Mouse (Mus musculus): ENCODE results near the gene Gucy2c. TPM values are rescaled to one million over a fixed set of nuclear protein-coding genes. Genes with fewer than 3 reads are reported as not detected.

Gucy2c gene
- polyA plus RNA-seq, 1 experiment from 2014 or later: not detected

GRCm38 (mm10) chr6:136708597-136708996 is 73.0 kb downstream of the Gucy2c start:
- Histone ChIP-seq H3K27ac (ENCODE audit: low read depth, low read length) (no peak overlapping the region), H3K4me2 (replicated peaks; ENCODE audit: low read depth, low read length) (no peak overlapping the region), H3K4me1 (replicated peaks; ENCODE audit: control insufficient read depth, insufficient read depth, low read length) (no peaks in the 10 kb centered on the region), H3K9ac (ENCODE audit: low read depth, low read length) (no peak overlapping the region), H3K27me3 (ENCODE audit: control insufficient read depth, insufficient read depth, low read length) (no peaks in the 10 kb centered on the region), H3K4me3 (ENCODE audit: low read depth, low read length) (no peak overlapping the region), H3K36me3 (ENCODE audit: control insufficient read depth, insufficient read depth, low read length) (no peaks in the 10 kb centered on the region), H3K9me3 (ENCODE audit: control insufficient read depth, low read length) (no peaks in the 10 kb centered on the region)
- WGBS: 95% methylated on average over 6 of the region's 6 CpGs
- no peak for DNase-seq (ENCODE audit: low spot score)
- ATAC-seq (ENCODE audit: low FRiP score): no peak

GRCm38 (mm10) chr6:136701878-136702277 is 79.7 kb downstream of the Gucy2c start:
- Histone ChIP-seq H3K36me3 (ENCODE audit: control insufficient read depth, insufficient read depth, low read length) (no peaks in the 10 kb centered on the region), H3K9me3 (ENCODE audit: control insufficient read depth, low read length) (no peaks in the 10 kb centered on the region), H3K27ac (ENCODE audit: low read depth, low read length) (no peak overlapping the region), H3K4me3 (ENCODE audit: low read depth, low read length) (no peak overlapping the region), H3K9ac (ENCODE audit: low read depth, low read length) (no peak overlapping the region), H3K4me2 (replicated peaks; ENCODE audit: low read depth, low read length) (no peak overlapping the region), H3K27me3 (ENCODE audit: control insufficient read depth, insufficient read depth, low read length) (no peaks in the 10 kb centered on the region), H3K4me1 (replicated peaks; ENCODE audit: control insufficient read depth, insufficient read depth, low read length) (no peaks in the 10 kb centered on the region)
- 92% methylated on average over 3 of the region's 3 CpGs for WGBS
- ATAC-seq (ENCODE audit: low FRiP score): no peak
- no peak for DNase-seq (ENCODE audit: low spot score)

DNA sequence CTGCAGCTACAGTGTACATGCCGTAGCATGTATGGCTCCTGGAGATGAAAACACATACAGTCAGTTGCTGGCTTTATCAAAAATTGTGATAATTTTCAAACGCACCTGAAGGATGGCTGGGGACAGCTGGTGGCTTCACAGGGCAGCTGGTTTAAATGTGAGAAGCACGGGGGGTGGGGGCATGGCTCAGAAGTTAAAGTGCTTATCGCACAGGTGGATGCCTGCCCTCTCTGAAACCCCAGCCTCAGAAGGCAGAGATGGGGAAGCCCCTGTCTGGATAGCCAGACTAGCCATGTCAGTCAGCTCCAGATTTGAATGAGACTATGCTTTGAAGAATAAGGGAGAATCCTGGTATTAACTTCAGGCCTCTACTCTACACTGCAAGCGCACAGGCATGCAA is 80.4 kb downstream of the Gucy2c start:
- no peak overlapping the region for H3K4me3 ChIP-seq (ENCODE audit: low read depth, low read length)
- H3K27me3 ChIP-seq (ENCODE audit: control insufficient read depth, insufficient read depth, low read length): no peaks in the 10 kb centered on the region
- DNase-seq (ENCODE audit: low spot score) (no peak), ATAC-seq (ENCODE audit: low FRiP score) (no peak)
- no peaks in the 10 kb centered on the region for H3K36me3 ChIP-seq (ENCODE audit: control insufficient read depth, insufficient read depth, low read length)
- 83% methylated on average over 5 of the region's 5 CpGs for WGBS
- H3K9ac ChIP-seq (ENCODE audit: low read depth, low read length): no peak overlapping the region
- no peaks in the 10 kb centered on the region for H3K9me3 ChIP-seq (ENCODE audit: control insufficient read depth, low read length)
- H3K27ac ChIP-seq (ENCODE audit: low read depth, low read length): no peak overlapping the region
- H3K4me1 ChIP-seq (replicated peaks; ENCODE audit: control insufficient read depth, insufficient read depth, low read length): no peaks in the 10 kb centered on the region
- H3K4me2 ChIP-seq (replicated peaks; ENCODE audit: low read depth, low read length): no peak overlapping the region

DNA sequence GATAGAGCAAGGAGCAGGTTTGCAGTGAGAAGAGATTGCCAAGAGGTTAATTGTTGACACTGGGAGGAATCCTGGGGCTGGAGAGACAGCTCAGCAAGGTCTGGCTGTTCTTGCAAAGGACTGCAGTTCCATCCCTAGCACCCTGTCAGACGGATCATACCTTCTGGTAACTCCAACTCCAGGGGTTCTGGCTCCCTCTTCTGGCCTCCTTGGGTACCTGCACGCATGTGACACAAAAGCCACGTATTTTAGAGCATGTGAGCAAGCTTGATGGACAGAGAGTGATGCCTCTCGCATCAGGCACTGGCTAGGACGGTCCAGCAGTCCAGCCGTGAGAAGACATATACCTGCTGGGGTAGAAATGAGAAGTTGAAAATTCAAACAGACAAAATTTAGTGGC is 90.3 kb downstream of the Gucy2c start:
- Histone ChIP-seq H3K4me3 (ENCODE audit: low read depth, low read length) (no peak overlapping the region), H3K27me3 (ENCODE audit: control insufficient read depth, insufficient read depth, low read length) (no peaks in the 10 kb centered on the region), H3K9me3 (ENCODE audit: control insufficient read depth, low read length) (no peaks in the 10 kb centered on the region), H3K36me3 (ENCODE audit: control insufficient read depth, insufficient read depth, low read length) (no peaks in the 10 kb centered on the region), H3K9ac (ENCODE audit: low read depth, low read length) (no peak overlapping the region), H3K4me1 (replicated peaks; ENCODE audit: control insufficient read depth, insufficient read depth, low read length) (no peaks in the 10 kb centered on the region), H3K27ac (ENCODE audit: low read depth, low read length) (no peak overlapping the region), H3K4me2 (replicated peaks; ENCODE audit: low read depth, low read length) (no peak overlapping the region)
- DNase-seq (ENCODE audit: low spot score): no peak
- WGBS: 94% methylated on average over 6 of the region's 6 CpGs
- no peak for ATAC-seq (ENCODE audit: low FRiP score)

DNA sequence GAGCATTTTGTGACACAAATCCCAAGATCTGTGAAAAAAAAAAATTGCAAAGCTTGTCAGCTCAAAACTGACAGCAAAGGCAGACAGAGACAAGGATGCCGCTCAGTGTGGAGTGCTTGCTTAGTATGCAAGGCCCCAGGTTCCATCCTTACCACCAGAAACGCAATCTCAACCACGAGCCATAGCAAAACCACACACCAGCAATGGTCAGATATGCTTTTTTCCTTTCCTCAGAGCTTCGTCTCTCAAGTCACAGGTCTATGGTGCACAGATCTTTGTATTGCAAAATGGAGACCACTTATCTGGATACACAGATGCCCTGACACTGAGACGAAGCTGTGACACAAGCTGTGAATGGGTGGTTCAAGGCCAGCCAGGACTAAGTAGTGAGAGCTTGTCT is 91.0 kb downstream of the Gucy2c start:
- Histone ChIP-seq H3K4me3 (ENCODE audit: low read depth, low read length) (no peak overlapping the region), H3K27me3 (ENCODE audit: control insufficient read depth, insufficient read depth, low read length) (no peaks in the 10 kb centered on the region), H3K27ac (ENCODE audit: low read depth, low read length) (no peak overlapping the region), H3K36me3 (ENCODE audit: control insufficient read depth, insufficient read depth, low read length) (no peaks in the 10 kb centered on the region), H3K4me2 (replicated peaks; ENCODE audit: low read depth, low read length) (no peak overlapping the region), H3K4me1 (replicated peaks; ENCODE audit: control insufficient read depth, insufficient read depth, low read length) (no peaks in the 10 kb centered on the region), H3K9ac (ENCODE audit: low read depth, low read length) (no peak overlapping the region), H3K9me3 (ENCODE audit: control insufficient read depth, low read length) (no peaks in the 10 kb centered on the region)
- 84% methylated on average over 5 of the region's 5 CpGs for WGBS
- no peak for ATAC-seq (ENCODE audit: low FRiP score)
- DNase-seq (ENCODE audit: low spot score): no peak

DNA sequence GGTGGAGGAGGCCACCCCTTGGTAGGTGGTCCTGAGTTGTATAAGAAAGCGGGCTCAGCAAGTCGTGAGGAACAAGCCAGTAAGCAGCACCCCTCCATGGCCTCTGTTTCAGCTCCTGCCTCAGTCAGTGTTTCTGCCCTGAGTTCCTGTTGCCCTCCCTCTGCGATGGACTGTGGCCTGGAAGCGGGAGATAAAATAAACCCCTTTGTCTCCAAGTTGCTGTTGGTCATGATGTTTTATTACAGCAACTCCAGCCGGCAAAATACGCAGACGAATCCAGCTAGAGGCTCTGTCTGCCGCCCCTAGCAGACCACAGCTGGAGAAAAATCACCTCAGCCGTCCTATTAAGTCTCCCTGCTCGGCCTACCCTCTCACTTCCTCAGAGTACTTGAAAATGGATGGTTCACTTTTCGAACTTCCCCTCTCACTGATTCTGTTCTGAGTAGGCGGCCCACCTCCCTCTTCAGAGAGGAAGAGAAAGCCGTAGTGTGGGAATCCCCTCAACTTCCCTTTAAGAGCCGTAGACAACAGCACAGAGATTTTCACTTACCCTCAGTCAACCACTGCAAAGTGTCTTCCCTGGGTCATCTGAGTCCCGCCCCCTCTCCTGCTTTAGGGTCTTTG is 91.7 kb downstream of the Gucy2c start:
- H3K27me3 ChIP-seq (ENCODE audit: control insufficient read depth, insufficient read depth, low read length): no peaks in the 10 kb centered on the region
- 83% methylated on average over 15 of the region's 15 CpGs for WGBS
- no peak overlapping the region for H3K4me3 ChIP-seq (ENCODE audit: low read depth, low read length)
- ATAC-seq (ENCODE audit: low FRiP score): no peak
- H3K4me1 ChIP-seq (replicated peaks; ENCODE audit: control insufficient read depth, insufficient read depth, low read length): no peaks in the 10 kb centered on the region
- no peak overlapping the region for H3K9ac ChIP-seq (ENCODE audit: low read depth, low read length)
- H3K27ac ChIP-seq (ENCODE audit: low read depth, low read length): no peak overlapping the region
- no peaks in the 10 kb centered on the region for H3K36me3 ChIP-seq (ENCODE audit: control insufficient read depth, insufficient read depth, low read length)
- no peak overlapping the region for H3K4me2 ChIP-seq (replicated peaks; ENCODE audit: low read depth, low read length)
- H3K9me3 ChIP-seq (ENCODE audit: control insufficient read depth, low read length): no peaks in the 10 kb centered on the region
- DNase-seq (ENCODE audit: low spot score): no peak

DNA sequence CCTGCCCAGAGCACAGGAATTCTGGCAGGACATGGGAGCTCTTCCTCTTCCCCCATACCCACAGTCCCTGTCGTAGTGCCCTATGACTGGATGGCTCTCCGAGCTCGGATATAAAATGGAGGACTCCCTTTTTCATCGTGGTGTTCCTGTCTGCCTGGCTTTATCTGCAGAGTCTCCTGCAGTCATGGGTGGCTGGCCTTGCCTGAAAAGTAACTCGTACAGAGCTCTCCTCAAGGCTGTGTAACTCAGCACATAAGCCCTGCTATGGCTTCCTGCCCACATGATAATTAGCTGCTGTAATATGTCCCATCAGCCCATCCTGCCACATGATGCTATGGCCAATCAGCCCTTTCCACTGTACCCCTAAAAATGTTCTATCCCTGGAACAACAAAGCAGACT is 96.1 kb downstream of the Gucy2c start:
- no peaks in the 10 kb centered on the region for H3K4me1 ChIP-seq (replicated peaks; ENCODE audit: control insufficient read depth, insufficient read depth, low read length)
- no peak for DNase-seq (ENCODE audit: low spot score)
- no peak overlapping the region for H3K4me2 ChIP-seq (replicated peaks; ENCODE audit: low read depth, low read length)
- WGBS: 81% methylated on average over 5 of the region's 5 CpGs
- H3K27me3 ChIP-seq (ENCODE audit: control insufficient read depth, insufficient read depth, low read length): no peaks in the 10 kb centered on the region
- H3K9ac ChIP-seq (ENCODE audit: low read depth, low read length): no peak overlapping the region
- H3K27ac ChIP-seq (ENCODE audit: low read depth, low read length): no peak overlapping the region
- no peaks in the 10 kb centered on the region for H3K9me3 ChIP-seq (ENCODE audit: control insufficient read depth, low read length)
- H3K36me3 ChIP-seq (ENCODE audit: control insufficient read depth, insufficient read depth, low read length): no peaks in the 10 kb centered on the region
- no peak overlapping the region for H3K4me3 ChIP-seq (ENCODE audit: low read depth, low read length)
- ATAC-seq (ENCODE audit: low FRiP score): no peak

DNA sequence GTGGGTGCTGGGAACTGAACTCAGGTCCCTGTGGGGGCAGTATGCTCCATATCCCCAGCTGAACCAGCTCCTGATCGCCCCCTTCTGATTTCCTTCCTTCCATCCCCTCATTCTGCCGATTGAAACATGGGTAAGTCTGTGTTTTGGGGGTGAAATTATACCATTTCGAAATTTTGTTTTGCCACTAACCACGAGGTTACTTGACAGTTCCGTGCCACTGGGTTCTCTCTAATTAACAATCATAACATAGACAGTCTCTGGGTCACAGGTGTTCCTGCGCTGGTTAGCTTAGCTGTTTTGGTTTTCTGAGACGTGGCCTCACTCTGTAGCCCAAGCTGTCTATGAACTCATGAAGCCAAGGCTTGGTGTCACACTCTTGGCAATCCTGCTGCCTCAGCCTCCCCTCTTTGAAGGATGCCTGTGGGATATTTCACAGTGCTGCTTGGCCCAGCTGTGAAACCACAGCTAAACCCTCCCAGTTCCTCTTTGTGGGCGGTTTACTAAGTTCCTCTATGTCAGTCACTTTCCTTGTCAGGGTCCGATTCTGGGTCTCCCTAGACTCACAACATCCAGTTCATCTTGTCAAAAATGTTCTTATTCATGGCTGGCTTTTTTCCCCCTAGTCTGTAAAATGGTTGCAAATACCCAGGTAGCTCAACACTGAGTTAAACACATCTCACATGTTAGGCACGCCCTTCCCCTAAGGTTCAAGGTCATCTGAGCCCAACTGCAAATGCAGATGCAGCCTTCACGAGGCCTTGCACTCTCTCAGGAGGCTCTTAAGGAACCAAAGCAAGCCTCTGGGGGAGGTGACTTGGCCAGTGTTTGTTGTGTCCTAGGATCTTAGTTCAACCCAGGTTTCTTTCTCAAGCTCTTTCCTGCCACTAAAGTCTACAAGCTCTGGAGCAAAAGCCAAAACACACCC is 97.9 kb downstream of the Gucy2c start:
- Histone ChIP-seq H3K9ac (ENCODE audit: low read depth, low read length) (no peak overlapping the region), H3K27ac (ENCODE audit: low read depth, low read length) (no peak overlapping the region), H3K9me3 (ENCODE audit: control insufficient read depth, low read length) (no peaks in the 10 kb centered on the region), H3K4me3 (ENCODE audit: low read depth, low read length) (no peak overlapping the region), H3K36me3 (ENCODE audit: control insufficient read depth, insufficient read depth, low read length) (no peaks in the 10 kb centered on the region), H3K4me1 (replicated peaks; ENCODE audit: control insufficient read depth, insufficient read depth, low read length) (no peaks in the 10 kb centered on the region), H3K27me3 (ENCODE audit: control insufficient read depth, insufficient read depth, low read length) (no peaks in the 10 kb centered on the region), H3K4me2 (replicated peaks; ENCODE audit: low read depth, low read length) (no peak overlapping the region)
- no peak for DNase-seq (ENCODE audit: low spot score)
- no peak for ATAC-seq (ENCODE audit: low FRiP score)
- 84% methylated on average over 11 of the region's 11 CpGs for WGBS

GRCm38 (mm10) chr6:136679381-136679780 is 102.2 kb downstream of the Gucy2c start:
- 33% methylated on average over 2 of the region's 2 CpGs for WGBS
- no peak overlapping the region for H3K4me3 ChIP-seq (ENCODE audit: low read depth, low read length)
- H3K4me1 ChIP-seq (replicated peaks; ENCODE audit: control insufficient read depth, insufficient read depth, low read length): no peaks in the 10 kb centered on the region
- DNase-seq (ENCODE audit: low spot score) (no peak), ATAC-seq (ENCODE audit: low FRiP score) (no peak)
- H3K27ac ChIP-seq (ENCODE audit: low read depth, low read length): no peak overlapping the region
- H3K36me3 ChIP-seq (ENCODE audit: control insufficient read depth, insufficient read depth, low read length): no peaks in the 10 kb centered on the region
- H3K27me3 ChIP-seq (ENCODE audit: control insufficient read depth, insufficient read depth, low read length): no peaks in the 10 kb centered on the region
- no peak overlapping the region for H3K9ac ChIP-seq (ENCODE audit: low read depth, low read length)
- no peaks in the 10 kb centered on the region for H3K9me3 ChIP-seq (ENCODE audit: control insufficient read depth, low read length)
- H3K4me2 ChIP-seq (replicated peaks; ENCODE audit: low read depth, low read length): no peak overlapping the region

All from hindbrain, embryonic 11.5 days (tissue).